Mouse (Mus musculus) thymus, postnatal 0 days (tissue): Measurements from ENCODE around the gene Nell1. TPM values are rescaled to one million over a fixed set of nuclear protein-coding genes. Genes with fewer than 3 reads are reported as not detected.

Source experiments
- DNase-seq: peaks from one replicate; pipeline ENCODE4 v3.0.0-alpha.2; 2015; ENCODE audit warnings: low spot score
- polyA plus RNA-seq: library from polyadenylated mRNA; unstranded; fragments of >200 nt; fragmentation: Nextera tagmentation; extraction: Ambion mirVana; gene quantifications from 2 replicates; pipeline ENCODE4 v1.2.1, GENCODE M21; 2015

The Nell1 gene
- polyA plus RNA-seq, 1 experiment from 2014 or later: 0.10 TPM

- no peak for DNase-seq
Observed at GRCm38 (mm10) chr7:50826180-50826579, 851.5 kb downstream of the Nell1 start.

GRCm38 (mm10) chr7:50832799-50833198, 858.1 kb downstream of the Nell1 start:
- no peak for DNase-seq

- DNase-seq: no peak
Observed at GRCm38 (mm10) chr7:50842646-50843045, 868.0 kb downstream of the Nell1 start.

GRCm38 (mm10) chr7:50847921-50848320, 873.3 kb downstream of the Nell1 start:
- no peak for DNase-seq

- no peak for DNase-seq
Observed at GRCm38 (mm10) chr7:50850271-50850670, 875.6 kb downstream of the Nell1 start.

GRCm38 (mm10) chr7:50870181-50870580, 895.5 kb downstream of the Nell1 start:
- DNase-seq: no peak

- DNase-seq: no peak
Observed at GRCm38 (mm10) chr7:50887625-50888024, 913.0 kb downstream of the Nell1 start.

- DNase-seq: no peak
Observed at GRCm38 (mm10) chr7:50899541-50900088, 925.0 kb downstream of the Nell1 start.

Other genes starting within 250 kb of the Nell1 start
- gene Htatip2, start 215.7 kb upstream of the Nell1 start, polyA plus RNA-seq: 35.2 and 37.9 TPM in 2 replicates
- gene Prmt3, start 196.5 kb upstream of the Nell1 start, polyA plus RNA-seq: 51.0 and 51.7 TPM in 2 replicates
- gene Slc6a5, start 64.7 kb upstream of the Nell1 start, polyA plus RNA-seq: not detected in 2 replicates